Mouse (Mus musculus) heart, postnatal 0 days (tissue): ENCODE data around the gene Nrxn3. TPM values are rescaled to one million over a fixed set of nuclear protein-coding genes. Genes with fewer than 3 reads are reported as not detected.

Experiments
- ATAC-seq: fragments of 200-750 bp; cut with Nextera tagmentation; 2 replicates; pipeline ENCODE4 v1.8.0; 2017; ENCODE audit warnings: low read depth, moderate number of reproducible peaks, moderate library complexity; ENCODE audit not compliant: insufficient read depth
- DNase-seq: peaks from one replicate; pipeline ENCODE4 v3.0.0-alpha.2; 2016; ENCODE audit warnings: low spot score
- H3K27ac ChIP-seq: fragments of 300-500 bp; sonication (generic); 2 replicates; pipeline ENCODE4 v1.5.1; 2014; ENCODE audit warnings: low read depth, mild to moderate bottlenecking
- H3K27me3 ChIP-seq: fragments of 300-500 bp; sonication (generic); 2 replicates; pipeline ENCODE4 v1.6.1; 2014; ENCODE audit warnings: low read length, mixed read lengths; ENCODE audit not compliant: control insufficient read depth, insufficient read depth
- H3K36me3 ChIP-seq: fragments of 300-500 bp; sonication (generic); replicated peaks from 2 replicates; pipeline ENCODE4 v1.6.1; 2014; ENCODE audit warnings: low read length, mixed read lengths; ENCODE audit not compliant: control insufficient read depth, insufficient read depth
- H3K4me1 ChIP-seq: fragments of 300-500 bp; sonication (generic); 2 replicates; pipeline ENCODE4 v1.6.1; 2014; ENCODE audit warnings: antibody characterized with exemption; ENCODE audit not compliant: control insufficient read depth, insufficient read depth
- H3K4me2 ChIP-seq: fragments of 300-500 bp; sonication (generic); 2 replicates; pipeline ENCODE4 v1.6.1; 2014; ENCODE audit warnings: low read depth, mild to moderate bottlenecking, low read length, moderate library complexity
- H3K4me3 ChIP-seq: fragments of 300-500 bp; sonication (generic); 2 replicates; pipeline ENCODE4 v1.5.1; 2014; ENCODE audit warnings: low read depth, low read length
- H3K9ac ChIP-seq: fragments of 300-500 bp; sonication (generic); replicated peaks from 2 replicates; pipeline ENCODE4 v1.6.1; 2014; ENCODE audit warnings: low read depth, low read length, mixed read lengths
- H3K9me3 ChIP-seq: fragments of 300-500 bp; sonication (generic); replicated peaks from 2 replicates; pipeline ENCODE4 v1.6.1; 2016; ENCODE audit warnings: low read length; ENCODE audit not compliant: control insufficient read depth
- CTCF ChIP-seq: IDR thresholded peaks from 2 replicates; pipeline ENCODE4 v1.5.1; 2016; ENCODE audit warnings: antibody characterized with exemption, control low read depth, low read depth
- EP300 ChIP-seq: IDR thresholded peaks from 2 replicates; pipeline ENCODE4 v1.6.1; 2016; ENCODE audit warnings: antibody characterized with exemption, low read depth
- WGBS: fragments of 180-500 bp; shearing (Covaris S2); extraction: QIAGEN DNeasy Blood & Tissue Kit; methylation state at CpG from one replicate; pipeline ENCODE4 v1.1.7; 2014; 5-methylcytosine and 5-hydroxymethylcytosine counted together
- polyA plus RNA-seq: library from polyadenylated mRNA; unstranded; fragments of >200 nt; fragmentation: Nextera tagmentation; extraction: Ambion mirVana; gene quantifications from 2 replicates; pipeline ENCODE4 v1.2.1, GENCODE M21; 2015
- total RNA-seq: library from RNA; depleted of rRNA; stranded (reverse); fragments of >200 nt; gene quantifications from 2 replicates; pipeline ENCODE4 v1.2.3, GENCODE M21; 2014; ENCODE audit warnings: low replicate concordance

Gene Nrxn3
- total and polyA plus RNA-seq, 2 experiments from 2014 or later: 1.0 to 1.8 TPM

DNA sequence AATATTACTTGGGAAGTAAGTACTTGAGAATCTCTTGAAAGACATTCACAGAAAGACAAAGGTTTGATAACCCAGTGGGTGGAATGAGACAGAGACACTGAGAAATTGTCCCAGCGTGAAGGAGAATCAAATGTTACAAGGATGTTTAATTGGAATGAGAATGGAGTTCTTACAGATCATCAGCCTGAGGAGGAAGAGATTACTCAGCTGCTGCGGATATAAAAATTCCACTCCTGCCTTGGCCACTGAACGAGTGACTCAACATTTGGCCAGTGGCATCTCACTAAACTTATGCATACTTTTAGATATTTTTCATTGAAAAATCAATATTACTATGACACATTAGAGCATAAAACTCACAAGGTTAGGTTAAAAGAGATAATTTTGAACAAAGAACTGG lies 1166.0 kb downstream of the Nrxn3 start:
- Histone ChIP-seq H3K27me3 (no peaks in the 10 kb centered on the region), H3K9me3 (no peaks in the 10 kb centered on the region), H3K27ac (no peak overlapping the region), H3K4me2 (no peak overlapping the region), H3K9ac (no peak overlapping the region), H3K36me3 (no peaks in the 10 kb centered on the region), H3K4me3 (no peak overlapping the region), H3K4me1 (no peaks in the 10 kb centered on the region)
- TF ChIP-seq EP300 (no peak), CTCF (no peak)
- WGBS: 70% methylated on average over 3 of the region's 3 CpGs
- ATAC-seq (no peak), DNase-seq (no peak)

DNA sequence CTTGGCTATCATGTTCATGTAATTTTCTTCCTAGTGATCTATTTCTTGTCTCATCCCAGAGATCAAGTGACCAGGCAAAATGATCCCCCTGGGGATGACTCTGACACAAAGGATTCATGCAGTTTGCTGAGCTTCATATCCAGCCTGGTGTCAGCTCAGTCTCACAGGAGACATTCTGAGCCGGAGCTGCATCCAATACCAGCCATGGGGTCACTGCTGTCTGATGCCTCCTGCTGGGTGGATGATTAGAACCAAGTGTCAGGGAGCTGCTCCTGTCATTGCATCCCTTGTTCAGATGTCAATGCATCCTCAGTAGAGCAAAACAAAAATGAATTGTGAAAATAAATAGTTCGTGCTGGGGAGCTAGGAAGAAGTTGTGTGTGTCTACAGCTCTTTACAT lies 1174.2 kb downstream of the Nrxn3 start:
- Histone ChIP-seq H3K27me3 (no peaks in the 10 kb centered on the region), H3K36me3 (no peaks in the 10 kb centered on the region), H3K27ac (no peak overlapping the region), H3K4me1 (no peaks in the 10 kb centered on the region), H3K9ac (no peak overlapping the region), H3K9me3 (no peaks in the 10 kb centered on the region), H3K4me3 (no peak overlapping the region), H3K4me2 (no peak overlapping the region)
- DNase-seq (no peak), ATAC-seq (no peak)
- TF ChIP-seq EP300: no peak
- WGBS: 60% methylated on average over 2 of the region's 2 CpGs

- no peak overlapping the region for H3K4me3 ChIP-seq
- ATAC-seq (no peak), DNase-seq (no peak)
- no peak overlapping the region for H3K27ac ChIP-seq
- H3K9ac ChIP-seq: no peak overlapping the region
- no peaks in the 10 kb centered on the region for H3K27me3 ChIP-seq
- H3K36me3 ChIP-seq: no peaks in the 10 kb centered on the region
- no peaks in the 10 kb centered on the region for H3K9me3 ChIP-seq
- H3K4me2 ChIP-seq: no peak overlapping the region
- TF ChIP-seq CTCF (no peak), EP300 (no peak)
- H3K4me1 ChIP-seq: no peaks in the 10 kb centered on the region
- 73% methylated on average over 3 of the region's 3 CpGs for WGBS
Measured at GRCm38 (mm10) chr12:89909578-89909977, 1186.9 kb downstream of the Nrxn3 start.

- 79% methylated on average over 8 of the region's 8 CpGs for WGBS
Measured at GRCm38 (mm10) chr12:89918138-89918829, 1195.6 kb downstream of the Nrxn3 start.

GRCm38 (mm10) chr12:89932338-89932737 lies 1209.7 kb downstream of the Nrxn3 start:
- DNase-seq (no peak), ATAC-seq (no peak)
- Histone ChIP-seq H3K27ac (no peak overlapping the region), H3K27me3 (no peaks in the 10 kb centered on the region), H3K9me3 (no peaks in the 10 kb centered on the region), H3K9ac (no peak overlapping the region), H3K36me3 (no peaks in the 10 kb centered on the region), H3K4me3 (no peak overlapping the region), H3K4me2 (no peak overlapping the region), H3K4me1 (no peaks in the 10 kb centered on the region)
- 69% methylated on average over 1 of the region's 1 CpGs for WGBS
- TF ChIP-seq EP300 (no peak), CTCF (no peak)

More at GRCm38 (mm10) chr12:89918138-89918829, 1195.6 kb downstream of the Nrxn3 start:
- Histone ChIP-seq H3K27ac (no peak overlapping the region), H3K9me3 (no peaks in the 10 kb centered on the region), H3K27me3 (no peaks in the 10 kb centered on the region), H3K4me1 (no peaks in the 10 kb centered on the region), H3K36me3 (no peaks in the 10 kb centered on the region), H3K4me3 (no peak overlapping the region), H3K4me2 (no peak overlapping the region), H3K9ac (no peak overlapping the region)
- no peak for ATAC-seq
- TF ChIP-seq EP300 (no peak), CTCF (no peak)
- no peak for DNase-seq

DNA sequence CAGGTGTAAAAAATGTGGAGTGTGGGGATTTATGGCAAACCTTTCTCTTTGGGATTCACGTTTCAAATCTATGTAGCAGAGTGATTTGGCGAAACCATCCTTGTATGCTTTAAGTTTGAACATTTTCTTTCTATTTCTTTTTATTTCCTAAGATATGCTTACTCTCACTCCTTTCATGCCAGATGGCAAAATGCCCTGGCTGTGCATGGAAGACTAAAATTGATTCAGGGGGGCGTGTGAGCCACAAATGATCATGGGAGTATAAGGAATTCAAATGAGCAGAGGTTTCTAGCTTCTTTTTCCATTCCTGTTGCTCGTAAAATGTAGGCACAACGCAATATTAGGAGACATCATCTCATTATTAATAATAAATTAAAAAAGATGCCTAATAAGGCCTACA lies 1211.0 kb downstream of the Nrxn3 start:
- Histone ChIP-seq H3K9me3 (no peaks in the 10 kb centered on the region), H3K4me3 (no peak overlapping the region), H3K4me2 (no peak overlapping the region), H3K27ac (no peak overlapping the region), H3K36me3 (no peaks in the 10 kb centered on the region), H3K27me3 (no peaks in the 10 kb centered on the region), H3K4me1 (no peaks in the 10 kb centered on the region), H3K9ac (no peak overlapping the region)
- no peak for DNase-seq
- TF ChIP-seq EP300: no peak
- no peak for TF ChIP-seq CTCF
- 74% methylated on average over 5 of the region's 5 CpGs for WGBS
- no peak for ATAC-seq
